8 mouse cellular contexts compared by ENCODE assay signal in the genomic region with DNA sequence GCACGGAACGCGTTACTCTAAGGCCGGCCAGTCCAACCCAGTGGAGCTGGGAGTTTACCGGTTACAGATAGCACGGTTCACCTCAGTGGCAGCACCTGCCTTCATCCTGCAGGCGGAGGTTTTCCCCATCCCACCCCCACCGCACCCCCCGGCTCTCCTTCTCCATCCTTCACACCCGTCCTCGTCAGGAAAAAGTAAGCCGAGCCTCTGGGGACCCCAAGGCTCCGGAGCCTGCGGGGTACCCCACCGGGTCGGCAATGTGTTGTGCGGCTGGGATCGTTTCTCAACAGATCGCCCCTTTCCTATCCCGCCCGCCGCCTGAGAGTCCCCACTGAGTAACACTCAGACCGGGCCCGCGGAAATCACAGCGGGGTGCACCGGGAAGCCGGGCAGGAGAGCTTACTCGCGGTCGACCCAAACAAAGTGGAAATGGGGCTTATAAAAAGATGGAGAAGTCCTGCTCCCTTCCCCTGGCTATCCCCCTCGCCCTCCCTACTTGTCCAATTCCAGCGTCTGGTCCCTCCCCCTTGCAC. TPM values are rescaled to one million over a fixed set of nuclear protein-coding genes. Genes with fewer than 3 reads are reported as not detected.
A peak's percentile ranks its signal among the peaks of the same experiment; 100 is the strongest.
DNase-seq lines count a peak whose midpoint lies in the region; ATAC-seq and TF ChIP-seq lines count a peak whose summit lies in the region.

No protein-coding gene starts in this region.

- intact Hi-C loops in left cerebral cortex, postnatal 36 days (cut with DNase I) = no loop called here

- TF ChIP-seq CTCF in layer of hippocampus, adult 2 months (conservative IDR thresholded peaks at IDR 0.05) = no peak
- TF ChIP-seq CTCF in bone marrow, adult 2 months (IDR thresholded peaks at IDR 0.05; ENCODE audit: control insufficient read depth, insufficient read depth, low read length) = no peak

- H3K9ac ChIP-seq in forebrain, embryonic 14.5 days (ENCODE audit: low read length) = peak overlapping the region; percentile 61
- H3K9ac ChIP-seq in neural tube, embryonic 15.5 days (replicated peaks) = peak overlapping the region; percentile 51

- WGBS in bone marrow, adult 2 months = under 1% methylated on average over 32 of the region's 33 CpGs
- WGBS in forebrain, embryonic 14.5 days = under 1% methylated on average over 33 of the region's 33 CpGs
- under 1% methylated on average over 33 of the region's 33 CpGs for WGBS in neural tube, embryonic 15.5 days

- TF ChIP-seq POLR2A in bone marrow, adult 2 months (IDR thresholded peaks at IDR 0.05; ENCODE audit: borderline replicate concordance, control insufficient read depth, low read depth, low read length) = no peak

- no peaks in the 10 kb centered on the region for H3K9me3 ChIP-seq in forebrain, embryonic 14.5 days (replicated peaks; ENCODE audit: control insufficient read depth, low read length)
- no peaks in the 10 kb centered on the region for H3K9me3 ChIP-seq in neural tube, embryonic 15.5 days (replicated peaks)

- peak overlapping the region; percentile 49 for H3K4me3 ChIP-seq in layer of hippocampus, adult 2 months
- peak overlapping the region; percentile 48 for H3K4me3 ChIP-seq in bone marrow, adult 2 months (replicated peaks; ENCODE audit: control insufficient read depth, low read depth, low read length)
- H3K4me3 ChIP-seq in forebrain, embryonic 14.5 days (ENCODE audit: low read depth, low read length) = peak overlapping the region; percentile 39
- peak overlapping the region; percentile 46 for H3K4me3 ChIP-seq in neural tube, embryonic 15.5 days (replicated peaks)

- ATAC-seq in forebrain, embryonic 14.5 days = peak; percentile 8
- no peak; the same call in 1 of the 2 replicates for ATAC-seq in neural tube, embryonic 15.5 days (ENCODE audit: low FRiP score)

- H3K27ac ChIP-seq in layer of hippocampus, adult 2 months = no peak overlapping the region
- peak overlapping the region; percentile 2; the same call in 1 of the 2 replicates for H3K27ac ChIP-seq in bone marrow, adult 2 months (ENCODE audit: control insufficient read depth, insufficient read depth, low read depth, low read length, poor library complexity)
- H3K27ac ChIP-seq in forebrain, embryonic 14.5 days (ENCODE audit: low read depth, low read length) = peak overlapping the region; percentile 49
- H3K27ac ChIP-seq in neural tube, embryonic 15.5 days (replicated peaks) = peak overlapping the region; percentile 81

- no peaks in the 10 kb centered on the region; the same call in 1 of the 2 replicates for H3K4me1 ChIP-seq in bone marrow, adult 2 months (ENCODE audit: control insufficient read depth, insufficient read depth, low read length)
- peaks cover 13% of the 10 kb centered on the region for H3K4me1 ChIP-seq in forebrain, embryonic 14.5 days (ENCODE audit: control insufficient read depth, insufficient read depth, low read length)
- H3K4me1 ChIP-seq in neural tube, embryonic 15.5 days = peaks cover 32% of the 10 kb centered on the region

- no peaks in the 10 kb centered on the region for H3K36me3 ChIP-seq in forebrain, embryonic 14.5 days (ENCODE audit: control insufficient read depth, insufficient read depth, low read length)
- no peaks in the 10 kb centered on the region for H3K36me3 ChIP-seq in neural tube, embryonic 15.5 days

- H3K4me2 ChIP-seq in forebrain, embryonic 14.5 days (ENCODE audit: low read length) = peak overlapping the region; percentile 78
- H3K4me2 ChIP-seq in neural tube, embryonic 15.5 days = peak overlapping the region; percentile 74

- H3K27me3 ChIP-seq in forebrain, embryonic 14.5 days (replicated peaks; ENCODE audit: control insufficient read depth, insufficient read depth, low read length) = peaks cover 29% of the 10 kb centered on the region
- peaks cover 68% of the 10 kb centered on the region for H3K27me3 ChIP-seq in neural tube, embryonic 15.5 days (replicated peaks)

- no peak for DNase-seq in layer of hippocampus, adult 2 months (ENCODE audit: low spot score in 2 of 2)
- no peak for DNase-seq in layer of hippocampus, adult 9-11 months
- no peak for DNase-seq in forebrain, embryonic 14.5 days (ENCODE audit: low spot score)
- peak; percentile 43 to 51 for DNase-seq in kidney, postnatal 4 days
- DNase-seq in left cerebral cortex, postnatal 36 days (ENCODE audit: low spot score in 2 of 2) = no peak
- no peak for DNase-seq in MN1 (ENCODE audit: low spot score)

RNA-seq across cellular contexts. Expression of a gene that starts 0.9 kb away (rescaled TPM):
- total RNA-seq in layer of hippocampus, adult 2 months (2021) = 100 to 1,000 TPM; 184 to 189 TPM
- 44.5 and 49.6 TPM in 2 replicates for polyA plus RNA-seq in bone marrow, adult 2 months (2011; ENCODE audit: insufficient read depth, insufficient read length, low replicate concordance, missing spikeins)
- polyA plus RNA-seq in forebrain, embryonic 14.5 days (2014; fragmentation: Nextera tagmentation; extraction: Ambion mirVana) = 84.3 and 96.1 TPM in 2 replicates
- polyA plus RNA-seq in neural tube, embryonic 15.5 days (2015; fragmentation: Nextera tagmentation; extraction: Ambion mirVana) = 95.6 and 95.8 TPM in 2 replicates
- total RNA-seq in left cerebral cortex, postnatal 36 days (2021) = 100 to 1,000 TPM; 193 to 218 TPM

RNA-seq across cellular contexts. Expression of a gene that starts 54.2 kb away (rescaled TPM):
- 100 to 1,000 TPM; 194 to 211 TPM for total RNA-seq in layer of hippocampus, adult 2 months (2021)
- polyA plus RNA-seq in bone marrow, adult 2 months (2011; ENCODE audit: insufficient read depth, insufficient read length, low replicate concordance, missing spikeins) = 22.4 and 27.5 TPM in 2 replicates
- 225 and 247 TPM in 2 replicates for polyA plus RNA-seq in forebrain, embryonic 14.5 days (2014; fragmentation: Nextera tagmentation; extraction: Ambion mirVana)
- 223 and 244 TPM in 2 replicates for polyA plus RNA-seq in neural tube, embryonic 15.5 days (2015; fragmentation: Nextera tagmentation; extraction: Ambion mirVana)
- 100 to 1,000 TPM; 215 to 252 TPM for total RNA-seq in left cerebral cortex, postnatal 36 days (2021)

Comparison
In these comparisons a context has a peak if more than half of its experiments do, and no peak if none do; other contexts are left out.
1. DNase-seq: peak in kidney, postnatal 4 days (2 of 2); none in layer of hippocampus, adult 2 months (0 of 2), layer of hippocampus, adult 9-11 months (single experiment), forebrain, embryonic 14.5 days (single experiment), left cerebral cortex, postnatal 36 days (0 of 2) and MN1 (single experiment).
2. Peak in every context shown above with its lines, with median percentiles within 50 percentile points of each other: H3K4me3 ChIP-seq.